Mouse (Mus musculus) kidney, postnatal 4 days (tissue): ENCODE measurements around the gene Rorb.

Experiments
- DNase-seq, 2 experiments: peaks; one replicate each; pipeline ENCODE4 v3.0.0; 2021; ENCODE audit warnings: mixed read lengths in 2 of 2

The Rorb gene

DNA sequence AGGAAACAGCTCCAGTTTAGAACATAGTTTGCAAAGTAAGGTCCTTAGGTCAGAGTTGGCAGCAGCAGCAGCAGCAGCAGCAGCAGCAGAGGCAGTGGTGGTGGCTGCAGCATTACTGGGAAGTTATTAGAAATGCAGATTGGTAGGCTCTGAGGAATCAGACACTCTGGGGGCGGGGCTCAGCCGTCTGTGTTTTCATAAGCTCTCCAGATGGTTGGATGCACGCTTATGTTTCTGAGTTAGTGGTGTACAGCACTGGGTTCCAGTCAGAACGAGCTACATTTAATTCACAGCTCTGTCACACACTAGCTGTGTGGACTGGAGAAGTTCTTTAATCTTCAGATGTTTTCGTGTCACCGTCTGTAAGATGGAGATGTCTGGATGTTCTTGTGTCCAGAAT, 105.9 kb downstream of the Rorb start:
- peak; percentile 26 to 29 for DNase-seq

DNA sequence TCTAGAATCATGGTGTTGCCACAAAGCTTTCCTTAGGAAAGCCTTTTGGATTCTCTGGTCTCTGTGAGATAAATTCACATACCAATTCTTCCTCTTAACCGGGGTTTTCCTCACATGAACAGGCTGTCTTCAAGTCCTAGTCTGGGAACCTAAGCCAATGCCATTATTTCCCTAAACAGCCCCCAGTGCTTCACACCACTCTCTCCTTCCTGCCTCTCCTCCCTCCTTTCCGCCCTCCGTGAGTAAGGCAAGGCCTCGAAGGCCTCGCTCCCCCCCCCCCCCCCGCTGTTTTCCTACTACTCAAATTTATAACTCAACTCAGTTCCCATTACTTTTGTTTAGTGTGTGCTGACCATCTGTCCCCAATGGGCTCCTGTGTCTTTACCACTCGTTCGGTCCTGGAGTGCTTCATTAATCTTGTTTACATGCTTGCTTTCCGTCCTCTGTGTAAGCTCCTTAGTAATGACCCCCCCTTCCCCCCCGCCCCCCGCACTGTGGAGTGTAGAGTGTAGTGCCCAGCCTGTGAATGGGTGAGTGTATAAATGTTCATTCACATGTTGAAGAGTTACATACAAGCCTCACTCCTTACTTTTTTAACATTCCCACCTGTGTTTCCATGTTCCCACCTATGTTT, 106.9 kb downstream of the Rorb start:
- DNase-seq: no peak

DNA sequence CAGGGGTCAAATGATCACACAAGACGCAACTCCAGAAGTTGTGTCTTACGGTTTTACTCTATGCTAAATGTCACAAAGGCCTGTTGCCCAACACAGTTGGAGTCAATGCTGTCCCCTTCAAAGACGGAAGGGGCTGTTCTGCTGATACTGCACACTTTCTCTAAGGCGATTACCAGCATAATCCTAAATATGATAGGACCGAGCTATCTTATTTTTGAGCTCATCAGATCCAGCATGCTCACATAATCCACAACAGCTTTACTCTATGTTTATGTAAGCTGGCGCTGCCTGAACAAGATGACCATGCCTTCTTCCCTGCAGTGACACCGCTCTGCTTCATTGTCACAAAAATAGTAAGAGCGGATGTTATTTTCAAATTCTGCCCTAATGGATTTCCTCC, 112.0 kb downstream of the Rorb start:
- DNase-seq: no peak

DNA sequence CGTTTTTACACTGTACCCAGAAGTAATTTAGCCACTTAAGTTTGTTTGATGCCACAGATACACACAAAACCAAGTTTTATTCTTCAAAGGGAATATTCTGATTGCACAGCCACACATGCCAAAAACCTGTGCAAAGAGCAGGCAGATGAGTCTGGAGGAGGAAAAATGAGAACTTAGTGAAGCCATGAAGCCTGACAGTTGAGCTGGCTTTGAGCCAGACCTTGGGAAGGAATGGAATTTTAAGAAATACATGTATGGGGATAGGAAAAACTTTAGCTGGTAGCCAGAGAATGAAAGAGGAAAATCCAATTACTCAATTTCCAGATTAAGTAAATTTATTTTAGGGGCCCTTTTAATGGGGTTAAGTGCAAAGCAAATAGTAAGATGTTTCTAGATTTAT, 113.3 kb downstream of the Rorb start:
- DNase-seq: peak; percentile 4 to 9

DNA sequence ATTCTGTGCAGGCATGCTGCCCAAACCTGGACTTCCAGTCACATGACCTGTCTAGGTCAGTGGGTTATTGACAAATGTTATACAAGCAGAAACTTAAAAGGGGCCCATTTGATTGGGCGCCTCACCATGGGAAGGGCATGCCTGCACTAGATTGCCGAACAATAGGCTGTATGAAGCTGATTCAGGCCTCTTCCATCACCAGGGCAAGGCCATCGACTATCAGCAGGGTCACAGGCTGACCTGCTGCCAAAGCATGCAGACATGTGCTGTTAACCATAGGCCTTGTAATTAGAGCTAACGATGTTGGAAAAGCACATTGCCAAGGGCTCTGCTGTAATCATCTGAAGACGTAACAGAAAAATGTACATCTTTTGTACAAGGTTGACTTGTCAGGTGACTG, 131.0 kb downstream of the Rorb start:
- DNase-seq: no peak

DNA sequence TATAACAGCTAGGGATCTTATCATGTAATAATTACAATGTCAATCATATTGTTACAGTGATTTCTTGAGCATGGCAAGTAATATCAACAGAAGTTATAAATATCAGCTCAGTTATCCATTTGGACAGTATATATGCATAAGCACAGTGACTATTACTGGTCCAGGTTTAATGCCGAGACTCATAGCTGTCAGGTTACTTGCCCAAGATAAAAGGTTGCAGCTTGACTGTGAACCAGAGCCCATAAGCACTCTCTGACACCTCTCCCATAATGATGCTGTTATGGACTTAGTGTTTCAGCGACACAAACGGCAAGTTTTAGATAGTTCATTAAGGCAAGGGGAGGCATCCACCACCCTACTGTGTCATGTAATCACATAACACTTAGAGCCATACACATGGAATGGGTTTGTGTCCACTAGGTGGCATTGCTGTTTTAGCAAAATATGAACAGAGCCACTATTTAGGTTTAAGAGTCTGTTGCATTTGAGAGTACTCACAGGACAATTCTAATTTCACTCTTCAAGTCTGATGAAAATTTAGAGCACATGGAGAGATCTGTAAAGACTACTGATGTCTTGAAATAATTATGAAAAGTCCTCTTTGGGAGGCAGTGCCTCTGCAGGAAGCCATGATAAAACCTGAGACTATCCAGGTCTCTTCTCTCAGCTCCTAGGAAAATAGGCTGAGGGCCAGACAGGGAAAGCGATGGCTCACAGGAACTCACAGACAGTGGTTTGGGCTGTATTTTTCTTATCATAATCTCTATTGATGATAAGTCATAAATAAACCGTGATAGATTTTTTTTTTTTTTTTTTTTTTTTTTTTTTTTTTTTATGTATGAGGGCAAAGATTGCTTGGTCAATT, 136.0 kb downstream of the Rorb start:
- peak; percentile 14 to 27 for DNase-seq

DNA sequence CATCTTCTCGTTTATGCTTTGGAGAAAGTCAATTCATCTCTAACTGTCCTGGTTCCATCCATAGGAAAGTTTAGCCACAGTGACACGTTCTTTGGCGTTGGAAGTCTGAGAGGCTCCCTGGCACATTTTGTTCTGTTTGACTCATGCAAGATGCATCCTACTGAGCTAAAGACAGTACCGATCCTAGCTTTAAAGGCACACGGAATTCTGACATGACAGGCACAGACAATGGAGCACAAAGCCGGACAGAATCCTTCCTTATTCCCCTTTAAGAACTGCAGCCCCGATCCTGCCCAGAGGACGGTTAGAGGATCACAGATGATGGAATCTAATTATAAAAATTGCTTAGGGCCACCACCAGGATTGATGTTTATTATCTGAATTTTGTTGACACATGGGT, 141.6 kb downstream of the Rorb start:
- DNase-seq: no peak

DNA sequence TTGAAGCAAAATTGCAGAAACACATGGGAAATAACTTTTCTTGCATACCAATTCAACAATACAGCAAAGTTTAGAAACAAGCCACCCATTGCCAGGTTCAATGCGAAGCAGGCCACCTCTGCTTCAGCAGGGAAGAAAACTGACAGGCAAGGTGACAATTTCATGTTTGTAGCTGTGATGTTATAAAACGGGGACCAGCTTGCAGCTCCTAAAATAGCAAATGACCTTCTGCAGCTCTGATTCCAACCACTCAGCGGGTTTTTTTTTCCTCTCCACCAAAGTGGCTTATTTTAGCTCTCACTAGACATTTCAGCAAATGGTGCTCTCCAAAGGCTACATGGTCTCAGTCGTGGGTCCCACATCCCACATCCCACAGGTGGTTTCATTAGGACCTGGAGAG, 143.7 kb downstream of the Rorb start:
- DNase-seq: no peak

DNA sequence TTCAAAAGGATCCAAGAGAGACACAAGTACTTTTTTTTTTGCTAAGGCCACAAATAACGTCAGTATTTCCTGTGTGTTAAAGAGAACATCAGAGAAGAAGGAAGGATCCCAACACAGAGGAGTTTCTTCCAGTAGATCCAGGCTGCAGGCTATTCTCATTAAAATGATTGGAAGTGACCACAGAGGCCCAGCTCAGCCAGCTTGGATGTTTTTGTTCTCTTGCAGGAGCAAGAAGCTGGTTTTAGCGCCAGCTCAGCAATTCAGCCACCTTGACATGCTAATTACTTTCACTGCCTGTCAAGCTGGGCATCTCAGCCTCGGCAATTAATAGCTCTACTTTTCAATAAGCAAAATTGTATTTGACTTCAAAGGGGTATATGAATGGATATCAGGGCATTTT, 151.1 kb downstream of the Rorb start:
- no peak for DNase-seq

DNA sequence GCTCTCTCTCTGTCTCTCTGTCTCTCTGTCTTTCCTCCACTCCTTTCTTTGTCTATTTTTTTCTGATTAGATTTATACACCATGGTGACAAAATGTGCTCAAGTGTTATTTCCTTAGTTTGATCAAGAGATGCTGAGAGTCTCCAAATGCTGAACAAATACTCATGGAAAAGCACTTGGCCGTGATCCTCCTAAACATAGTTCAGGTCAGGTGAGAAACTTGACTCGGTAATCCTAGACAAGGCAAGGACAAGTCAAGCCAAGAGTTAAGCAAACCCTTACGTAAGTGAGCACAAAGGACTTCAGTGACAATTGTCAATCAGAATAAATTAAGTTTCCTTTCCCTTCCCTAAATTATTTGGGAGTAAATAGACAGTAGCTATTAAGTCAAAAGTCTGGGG, 158.2 kb downstream of the Rorb start:
- DNase-seq: no peak

DNA sequence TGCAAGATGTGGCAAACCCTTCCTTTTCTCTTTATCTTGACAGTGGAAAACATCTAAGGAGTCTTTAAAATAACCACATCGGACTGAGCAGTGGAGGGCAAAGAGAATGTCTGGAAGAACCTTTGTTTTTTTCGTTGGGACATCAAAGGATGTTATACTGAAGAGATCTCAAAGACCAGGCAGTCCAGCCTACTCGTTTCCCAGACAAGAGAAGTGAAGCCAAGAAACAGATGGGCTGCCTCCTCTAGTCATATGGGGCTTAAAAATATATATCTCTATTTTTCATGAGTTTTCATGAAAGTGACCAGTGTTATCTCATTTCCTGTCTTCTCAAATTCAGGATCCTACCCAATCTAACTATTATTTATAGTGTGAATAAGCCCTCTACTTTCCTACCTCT, 163.8 kb downstream of the Rorb start:
- DNase-seq: no peak

DNA sequence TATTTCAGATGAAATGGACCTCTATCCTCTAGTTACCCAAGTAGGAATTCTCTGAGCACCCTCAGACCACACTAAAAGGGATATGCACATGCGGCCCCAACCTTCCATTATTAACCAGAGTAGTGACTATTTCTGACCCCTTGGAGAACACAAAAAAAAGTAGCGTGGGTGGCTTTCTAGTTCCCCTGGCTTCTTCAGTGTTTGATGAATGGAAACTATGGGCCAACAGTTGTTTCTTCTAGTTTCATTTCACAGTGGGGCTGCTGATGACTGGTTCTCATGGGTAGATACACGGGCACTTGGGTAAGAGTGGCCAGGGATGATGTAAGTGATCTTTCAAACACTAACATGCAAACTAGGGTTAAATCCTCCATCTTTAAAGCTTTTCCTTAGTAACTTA, 165.7 kb downstream of the Rorb start:
- no peak for DNase-seq

DNA sequence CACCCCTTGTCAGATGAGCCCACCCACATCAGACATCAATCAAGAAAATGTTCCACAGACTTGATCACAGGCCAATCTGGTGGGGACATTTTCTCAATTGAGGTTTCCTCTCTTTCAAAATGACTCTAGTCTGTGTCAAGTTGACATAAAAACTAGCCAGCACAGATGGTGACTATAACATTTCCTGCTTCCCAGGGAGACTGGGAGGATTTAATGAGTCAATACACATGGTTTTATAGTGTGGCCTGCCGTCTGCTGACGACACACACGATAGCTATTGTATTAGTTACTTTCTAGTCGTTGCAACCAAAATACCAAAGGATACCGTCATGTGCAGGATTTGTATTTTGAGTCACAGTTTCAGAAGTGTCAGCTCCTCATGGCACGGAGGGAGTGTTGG, 169.6 kb downstream of the Rorb start:
- no peak for DNase-seq

DNA sequence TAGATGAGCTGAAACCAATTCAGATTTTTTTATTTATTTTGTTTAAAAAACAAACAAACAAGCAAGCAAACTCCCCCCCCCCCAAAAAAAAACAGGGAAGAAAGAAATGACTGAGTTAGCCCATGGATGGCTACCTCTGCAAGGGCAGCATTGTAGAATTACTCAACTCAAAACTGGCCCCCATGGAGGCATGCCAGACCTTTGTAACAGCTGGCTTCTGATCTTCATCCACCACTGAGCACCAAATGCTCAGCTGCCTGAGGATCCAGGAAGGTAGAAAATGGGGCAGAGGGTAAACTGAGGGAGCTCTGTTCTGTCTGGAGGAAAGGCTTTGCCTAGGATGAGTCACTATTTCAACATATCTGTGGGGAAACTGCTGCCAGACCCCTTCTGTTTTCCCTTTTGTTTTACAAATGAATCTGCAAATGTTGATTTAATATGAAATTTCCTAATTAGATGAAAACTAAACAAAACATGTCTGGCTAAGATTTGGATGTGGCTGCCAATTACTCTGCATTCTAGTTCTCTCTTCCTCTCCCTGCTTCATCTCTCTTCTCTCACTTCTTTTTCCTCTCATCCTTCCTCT, 199.1 kb downstream of the Rorb start:
- peak in 1 of 2 experiments; percentile 31 for DNase-seq

DNA sequence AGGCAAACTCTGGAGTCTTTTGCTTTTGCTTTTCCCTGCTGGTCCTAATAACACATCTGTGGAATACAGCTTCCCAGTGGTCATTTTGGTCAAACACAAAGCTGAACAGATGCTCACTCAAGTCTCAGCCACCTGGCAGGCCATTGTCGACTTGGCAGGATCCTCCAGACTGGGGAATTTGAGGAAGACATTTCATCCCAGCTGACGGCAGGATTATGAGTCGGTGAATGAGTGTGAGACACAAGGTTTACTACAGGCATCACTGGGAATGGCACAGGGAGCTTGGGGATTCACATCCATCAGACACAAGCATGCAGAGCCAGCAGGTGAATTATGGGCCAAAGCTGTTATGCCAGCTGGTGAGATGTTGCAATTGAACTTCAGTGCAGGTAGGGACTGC, 201.4 kb downstream of the Rorb start:
- no peak for DNase-seq

DNA sequence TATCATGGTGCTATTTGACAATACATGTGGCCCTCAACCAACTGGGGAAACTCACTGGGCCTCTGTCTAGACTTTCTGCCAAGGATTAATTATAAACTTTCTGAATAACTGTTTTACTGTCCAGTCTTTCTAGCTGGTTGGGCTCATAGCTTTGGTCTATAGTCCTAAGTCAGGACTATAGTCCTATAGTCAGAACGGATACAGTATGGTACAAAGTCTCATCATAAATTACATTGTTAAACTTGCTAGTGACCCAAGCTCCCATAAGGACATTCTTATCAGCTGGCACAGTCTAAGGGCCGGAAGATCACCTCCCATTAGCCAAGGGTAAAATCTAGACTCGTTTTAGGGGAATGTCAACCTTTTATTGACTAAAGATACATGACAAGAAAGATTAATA, 205.5 kb downstream of the Rorb start:
- no peak for DNase-seq

DNA sequence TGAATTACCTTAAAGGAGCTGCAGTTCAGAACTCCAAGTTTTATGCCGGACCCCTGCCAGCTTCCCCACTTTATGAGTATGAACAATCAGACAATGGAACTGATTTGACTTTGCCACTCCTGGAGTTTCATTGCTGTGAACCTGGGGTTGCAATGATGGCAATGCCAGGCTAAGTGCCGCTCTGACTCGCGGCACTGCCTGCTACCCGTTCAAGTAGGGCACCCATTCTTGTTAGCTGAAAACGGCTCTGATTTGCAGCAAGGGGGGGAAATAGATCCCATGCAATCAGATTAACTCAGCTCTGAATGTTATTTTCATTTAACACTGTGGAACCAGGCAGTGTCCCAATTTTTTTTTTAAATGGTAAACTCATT, 208.3 kb downstream of the Rorb start:
- DNase-seq: peak in 1 of 2 experiments; percentile 21

DNA sequence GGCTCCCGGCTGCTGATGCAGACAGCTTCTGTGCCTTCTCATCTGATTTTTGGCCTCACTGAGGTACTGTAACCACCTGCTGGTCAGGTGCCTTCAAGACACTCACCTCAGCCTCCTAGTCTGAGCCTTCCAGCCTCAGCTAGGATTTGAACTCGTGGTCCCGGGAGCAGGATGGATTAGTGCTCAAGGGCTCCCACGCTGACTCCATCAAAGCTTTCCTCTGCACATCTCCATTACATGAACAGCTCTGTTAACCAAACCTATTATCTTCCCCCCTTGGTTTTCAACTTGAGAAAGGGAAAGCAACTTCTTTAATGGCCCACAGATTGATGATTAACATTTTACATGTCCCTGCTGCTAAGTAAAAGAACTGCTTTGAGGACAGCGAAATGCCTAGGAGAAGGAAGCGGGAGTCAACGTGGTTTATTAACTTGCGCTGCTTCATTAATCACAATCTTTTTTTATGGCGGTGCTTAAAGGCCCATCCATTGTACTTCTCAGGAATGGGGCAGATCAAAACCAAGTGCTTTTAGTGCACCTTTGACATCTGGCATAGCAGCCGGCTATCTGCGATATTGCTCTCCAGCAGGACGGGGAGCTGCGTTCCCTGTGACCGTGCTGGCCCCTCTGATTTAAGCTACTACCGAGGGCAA, 208.8 kb downstream of the Rorb start:
- DNase-seq: peak; percentile 24 to 53

DNA sequence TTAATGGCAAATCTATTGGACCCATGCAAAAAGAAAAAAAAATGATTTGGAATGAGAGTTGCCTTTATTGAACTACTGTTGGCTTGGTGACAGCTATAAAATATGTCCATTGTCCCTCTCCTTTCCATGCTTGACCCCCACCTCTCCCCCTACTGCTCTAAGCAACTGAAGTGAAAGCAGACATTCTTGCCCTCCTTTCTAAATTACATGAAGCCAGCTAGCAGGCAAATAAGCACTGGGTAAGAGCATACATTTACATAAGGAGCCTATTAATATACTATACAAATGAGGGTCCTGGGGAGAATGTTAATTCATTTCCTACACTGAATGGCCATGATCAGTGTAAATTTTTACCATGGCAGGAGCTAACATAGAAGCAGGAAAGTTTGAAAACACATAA, 212.8 kb downstream of the Rorb start:
- no peak for DNase-seq

DNA sequence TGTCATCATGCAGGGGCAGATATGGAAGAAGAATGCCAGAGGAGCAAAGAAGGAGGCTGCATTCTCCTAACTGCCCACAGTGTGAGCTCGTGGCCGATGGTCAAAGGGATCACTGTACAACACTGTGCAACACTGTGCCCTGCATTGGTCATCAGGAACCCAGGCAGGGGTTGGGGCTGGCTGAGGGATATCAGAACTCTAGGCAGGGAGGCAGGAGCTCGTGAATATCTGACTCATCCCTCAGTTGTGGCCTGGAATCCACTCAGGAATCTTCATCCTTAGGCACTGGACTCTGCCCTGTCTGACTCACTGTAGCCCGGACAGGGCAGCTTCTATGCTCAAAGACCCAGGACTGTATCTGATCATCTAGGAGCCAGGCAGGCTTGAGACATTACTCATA, 220.8 kb downstream of the Rorb start:
- DNase-seq: no peak

DNA sequence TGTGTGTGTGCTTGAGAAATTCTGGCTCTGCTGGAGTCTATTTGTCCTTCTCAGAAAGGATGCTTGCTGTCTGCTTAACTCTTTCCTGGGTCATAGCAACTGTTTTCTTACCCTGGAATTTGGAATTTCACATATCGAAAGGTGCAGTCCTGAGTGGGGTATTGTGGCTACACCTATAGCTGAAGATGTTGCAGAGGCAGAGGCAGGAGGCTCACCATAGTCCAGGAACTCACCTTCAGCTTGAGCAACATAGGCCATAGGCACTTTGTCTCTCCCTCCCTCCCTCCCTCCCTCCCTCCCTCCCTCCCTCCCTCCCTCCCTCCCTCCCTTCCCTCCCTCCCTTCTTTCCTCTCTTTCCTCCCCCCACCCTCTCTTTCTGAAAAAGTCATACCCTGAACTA, 221.4 kb downstream of the Rorb start:
- DNase-seq: no peak

DNA sequence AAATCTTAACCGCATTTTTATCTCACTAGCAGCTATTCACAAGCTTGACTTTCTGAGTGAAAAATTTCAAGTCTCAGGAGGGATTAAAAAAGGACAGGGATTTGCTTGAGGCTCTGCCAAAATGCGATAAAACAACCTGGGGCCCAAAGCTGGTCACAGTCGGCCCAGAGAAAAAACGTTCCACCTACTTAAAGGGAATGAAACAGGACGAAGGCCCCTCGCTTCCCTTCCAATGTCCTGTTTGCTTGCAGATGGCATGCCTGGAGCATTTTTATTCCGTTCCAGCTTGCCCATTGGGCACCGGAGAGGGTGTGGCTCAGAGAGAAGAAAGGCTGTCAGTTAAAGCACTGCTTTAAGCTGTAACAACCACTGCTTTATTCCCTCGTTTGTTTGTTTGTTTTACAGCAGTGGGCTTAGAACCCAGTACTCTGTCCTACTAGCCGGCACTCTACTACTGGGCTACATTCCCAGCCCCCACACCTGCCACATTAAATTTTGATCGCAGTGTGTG, 221.8 kb downstream of the Rorb start:
- DNase-seq: no peak

DNA sequence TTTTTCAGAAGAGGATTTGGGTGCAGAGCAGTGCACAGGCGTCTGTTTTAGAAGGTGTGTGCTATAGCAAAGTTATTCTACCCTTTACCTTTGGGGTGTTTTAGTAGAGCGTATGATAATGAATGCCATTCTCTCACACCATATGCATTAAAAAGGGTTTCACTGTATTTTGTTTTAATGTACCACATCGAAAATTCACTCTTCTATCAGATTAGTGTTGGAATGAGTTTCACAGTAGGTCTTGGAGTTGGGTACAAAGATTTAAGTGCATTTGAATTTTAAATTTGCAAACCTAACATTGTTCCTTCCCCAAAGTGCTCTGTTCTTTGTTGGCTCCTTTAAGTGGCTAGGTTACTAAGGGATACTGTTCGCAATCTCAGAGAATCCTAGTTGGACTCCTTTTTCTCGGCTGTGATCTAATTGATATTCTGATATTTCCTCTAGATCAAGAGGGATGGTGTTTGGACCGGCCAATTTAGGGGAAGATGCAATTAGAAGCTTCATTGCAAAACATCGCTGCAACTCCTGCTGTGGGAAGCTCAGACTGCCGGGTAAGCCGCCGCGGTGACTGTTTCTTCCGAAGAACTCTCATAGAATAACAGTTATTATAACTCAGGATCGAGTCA, 222.4 kb downstream of the Rorb start:
- no peak for DNase-seq
